Mouse (Mus musculus) right cerebral cortex, postnatal 14 days (tissue): ENCODE measurements at regions not wholly inside any gene's neighbourhood (a gene's known extent, or its start where the extent isn't known, plus 50 kb on each side); places are given as distances from the start of the nearest gene placed in this dataset.

Experiments
- DNase-seq: peaks from one replicate; pipeline ENCODE4 v3.0.0; 2022

- no peak for DNase-seq
These were observed 133.2 kb downstream of the Lpin1 start for GRCm38 (mm10) chr12:16477572-16477971.

GRCm38 (mm10) chr12:16474361-16475080, 136.2 kb downstream of the Lpin1 start:
- peak; percentile 25 for DNase-seq

- no peak for DNase-seq
These were observed 153.3 kb downstream of the Lpin1 start for GRCm38 (mm10) chr12:16457419-16457818.

DNA sequence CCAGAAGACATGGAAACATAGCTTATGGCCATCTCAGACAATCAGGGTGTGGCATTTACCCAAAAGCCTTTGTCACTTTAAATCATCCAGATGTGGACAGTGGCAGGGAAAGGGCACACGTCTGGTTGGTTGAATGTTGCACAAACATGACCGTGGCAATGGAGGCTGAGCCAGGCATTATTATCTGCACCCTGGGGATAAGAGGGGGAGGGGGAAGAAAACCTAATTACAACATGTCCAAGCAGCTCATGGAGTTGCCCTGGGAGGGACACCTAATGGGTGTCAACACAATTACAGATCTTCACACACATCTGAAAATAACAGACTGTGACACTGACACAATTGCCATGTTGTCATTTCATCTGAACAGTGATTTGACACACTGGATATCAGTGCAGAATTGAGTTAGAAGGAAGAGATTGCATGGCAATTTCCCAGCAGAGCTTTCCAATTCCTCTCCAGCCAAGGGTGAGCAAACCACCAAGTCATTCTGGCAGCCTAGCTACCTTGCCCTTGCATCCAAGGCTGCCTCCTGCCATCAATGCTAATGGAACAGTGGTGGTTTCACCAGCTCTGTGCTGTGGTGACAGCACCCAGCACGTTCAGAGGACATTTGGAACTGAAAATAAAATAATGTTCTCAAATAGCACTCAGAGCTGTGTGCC, 159.9 kb downstream of the Lpin1 start:
- DNase-seq, result no peak

- DNase-seq, result no peak
These were observed 172.0 kb downstream of the Lpin1 start for GRCm38 (mm10) chr12:16438717-16439116.

DNA sequence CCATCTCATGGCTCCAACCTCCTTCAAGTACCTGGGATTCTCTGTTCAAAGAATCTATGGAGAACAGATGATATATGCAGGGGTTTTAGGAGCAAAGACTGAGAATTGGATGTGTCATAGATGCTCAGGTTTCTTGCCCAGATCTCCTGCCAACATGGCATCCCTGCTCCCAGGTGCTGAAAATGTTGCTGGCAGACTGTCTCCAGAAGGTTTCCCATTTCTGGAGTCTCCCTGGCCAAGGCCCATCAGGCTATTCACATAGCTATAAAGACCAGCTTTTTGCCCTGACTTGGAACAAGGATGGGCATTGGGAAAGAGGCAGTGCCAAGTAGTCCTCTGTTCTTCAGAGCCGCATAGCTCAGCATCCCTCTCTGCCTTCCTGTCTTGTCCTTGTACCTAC, 173.8 kb downstream of the Lpin1 start:
- DNase-seq, result no peak

DNA sequence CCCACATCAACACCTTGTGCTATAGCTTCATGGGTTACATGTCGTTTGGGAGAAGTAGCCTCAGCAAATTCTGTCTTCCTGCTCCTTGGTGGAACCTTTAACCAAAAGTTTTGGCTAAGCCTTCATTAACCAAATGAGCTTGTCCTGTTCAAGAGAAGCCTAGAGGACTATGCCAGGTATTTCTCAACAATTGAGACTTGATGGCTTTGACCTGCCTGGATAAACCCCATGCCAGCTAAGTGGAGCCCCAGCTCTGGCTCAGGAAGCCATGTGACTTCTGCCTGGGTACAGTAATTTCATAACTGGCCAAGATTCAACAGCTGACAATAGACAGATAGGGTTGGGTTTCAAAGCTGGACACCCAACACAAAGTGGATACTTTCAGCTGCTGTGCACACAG, 174.5 kb downstream of the Lpin1 start:
- no peak for DNase-seq

GRCm38 (mm10) chr12:16434739-16435138, 176.0 kb downstream of the Lpin1 start:
- no peak for DNase-seq

GRCm38 (mm10) chr12:16434225-16434624, 176.5 kb downstream of the Lpin1 start:
- DNase-seq, result no peak

- no peak for DNase-seq
These were observed 184.8 kb downstream of the Lpin1 start for GRCm38 (mm10) chr12:16425980-16426379.

GRCm38 (mm10) chr12:16424526-16424925, 186.2 kb downstream of the Lpin1 start:
- DNase-seq, result no peak

- DNase-seq, result no peak
These were observed 215.0 kb downstream of the Lpin1 start for GRCm38 (mm10) chr12:16395720-16396119.

GRCm38 (mm10) chr12:16392851-16393250, 217.9 kb downstream of the Lpin1 start:
- DNase-seq, result no peak

DNA sequence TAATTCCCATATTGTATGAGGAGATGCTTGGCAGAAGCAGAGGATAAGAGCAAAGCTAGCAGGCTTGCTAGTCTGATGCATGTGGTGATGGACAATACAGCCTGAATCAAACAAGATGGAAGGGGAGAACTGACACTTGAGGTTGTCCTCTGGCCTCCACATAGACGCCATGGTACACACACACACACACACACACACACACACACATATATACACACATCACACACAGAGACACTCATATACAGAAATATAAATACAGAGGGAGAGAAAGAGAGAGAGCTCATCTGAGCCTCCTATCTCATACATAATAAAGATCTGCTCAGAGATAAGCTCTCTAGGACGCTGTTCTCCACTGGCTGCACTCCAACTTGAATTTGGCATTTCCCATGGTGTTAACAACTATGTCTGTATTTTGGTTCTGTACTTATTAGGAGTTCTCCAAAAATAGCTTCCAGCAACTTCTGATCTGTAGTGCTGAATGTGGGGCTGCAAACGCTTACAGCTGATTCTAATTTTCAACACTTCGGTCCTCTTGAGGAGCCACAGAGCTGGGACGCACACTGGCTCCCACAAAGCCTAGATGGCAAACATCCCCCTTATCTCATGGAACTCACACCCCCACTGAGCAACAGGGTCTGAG, 219.0 kb downstream of the Lpin1 start:
- peak; percentile 56 for DNase-seq

DNA sequence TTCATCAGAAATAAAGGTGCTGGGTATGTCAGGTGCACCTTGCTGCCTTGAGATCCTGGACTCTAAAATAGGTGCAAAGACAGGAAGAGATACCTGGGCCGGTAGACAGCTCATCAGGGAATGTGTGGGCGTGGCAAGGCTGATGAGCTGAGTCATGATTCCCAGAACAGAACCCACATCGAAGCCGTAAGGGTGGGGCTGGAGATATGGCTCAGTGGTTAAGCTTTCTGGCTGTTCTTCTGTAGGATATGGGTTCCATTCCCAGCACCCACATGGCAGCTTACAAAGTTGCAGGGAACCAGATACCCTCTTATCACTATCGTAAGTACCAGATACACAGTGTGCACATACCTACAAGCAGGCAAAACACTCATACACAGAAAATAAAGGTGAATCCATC, 219.6 kb downstream of the Lpin1 start:
- no peak for DNase-seq

DNA sequence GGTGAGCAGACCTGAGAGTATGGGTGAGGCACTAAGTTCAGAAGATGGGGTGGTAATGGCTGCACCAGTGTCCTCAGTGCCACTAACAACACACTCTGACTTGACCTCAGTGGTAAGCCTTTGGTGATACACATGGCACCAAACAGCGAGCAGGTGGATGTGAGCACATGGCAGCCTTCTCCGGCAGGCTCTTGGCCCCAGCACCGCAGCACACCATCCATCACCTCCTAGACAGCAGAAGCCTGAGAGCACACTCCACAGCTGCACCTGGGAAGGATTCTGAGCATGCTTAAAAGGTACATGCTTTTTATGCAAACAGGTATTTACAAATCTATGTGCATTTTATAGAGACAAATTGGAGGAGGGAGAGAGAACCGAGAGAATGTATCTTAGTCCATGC, 223.7 kb downstream of the Lpin1 start:
- no peak for DNase-seq

- DNase-seq, result no peak
These were observed 226.4 kb downstream of the Lpin1 start for GRCm38 (mm10) chr12:16384396-16384795.

GRCm38 (mm10) chr12:16383499-16383935, 227.2 kb downstream of the Lpin1 start:
- DNase-seq, result no peak

DNA sequence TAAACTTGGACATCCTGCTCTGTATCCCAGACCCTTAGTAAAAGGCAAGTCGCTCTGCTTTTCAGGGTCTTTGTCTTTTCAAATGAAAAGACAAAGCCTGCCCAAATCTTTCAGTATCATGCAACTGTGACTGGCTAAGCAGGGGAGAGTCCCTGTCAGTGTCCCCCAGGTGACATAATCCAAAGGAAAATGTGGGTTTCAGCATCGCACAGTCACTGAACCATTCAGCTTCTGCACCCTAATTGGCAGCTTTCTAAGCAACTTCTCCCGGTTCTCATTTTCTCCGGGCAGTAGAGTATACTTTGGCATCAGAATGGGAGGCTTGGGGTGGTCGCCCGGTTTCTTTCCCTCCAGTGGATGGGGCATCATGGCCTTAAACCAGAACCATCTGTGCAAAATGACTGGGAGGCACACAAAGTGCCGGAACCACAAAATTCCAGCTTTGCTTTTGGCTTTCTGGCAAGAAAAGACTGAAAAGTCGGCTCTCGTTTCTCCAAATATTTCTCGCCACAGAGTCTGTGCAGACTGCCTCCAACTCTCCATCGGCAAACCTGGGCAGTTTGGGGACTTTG, 228.3 kb downstream of the Lpin1 start:
- DNase-seq, result no peak

- no peak for DNase-seq
These were observed 229.7 kb downstream of the Lpin1 start for GRCm38 (mm10) chr12:16381026-16381425.

DNA sequence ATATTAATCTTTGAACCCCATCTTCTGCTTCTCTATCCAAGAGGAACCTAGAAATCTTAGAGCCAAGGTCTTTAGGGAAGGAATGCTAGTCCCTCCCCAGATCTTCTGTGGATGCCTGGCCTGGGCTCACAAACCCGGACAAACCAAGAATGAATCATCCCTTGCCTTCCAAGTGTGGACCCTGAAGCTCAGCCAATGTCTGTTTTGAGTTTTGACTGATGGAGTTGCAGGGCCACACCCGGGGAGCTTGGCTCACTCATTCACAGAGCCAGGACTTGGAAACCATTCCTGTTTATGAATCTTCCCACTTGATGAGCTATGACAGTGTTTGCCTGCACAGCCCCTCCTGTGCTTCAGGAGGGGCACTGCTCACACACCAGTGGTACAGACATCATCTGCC, 230.4 kb downstream of the Lpin1 start:
- DNase-seq, result no peak

DNA sequence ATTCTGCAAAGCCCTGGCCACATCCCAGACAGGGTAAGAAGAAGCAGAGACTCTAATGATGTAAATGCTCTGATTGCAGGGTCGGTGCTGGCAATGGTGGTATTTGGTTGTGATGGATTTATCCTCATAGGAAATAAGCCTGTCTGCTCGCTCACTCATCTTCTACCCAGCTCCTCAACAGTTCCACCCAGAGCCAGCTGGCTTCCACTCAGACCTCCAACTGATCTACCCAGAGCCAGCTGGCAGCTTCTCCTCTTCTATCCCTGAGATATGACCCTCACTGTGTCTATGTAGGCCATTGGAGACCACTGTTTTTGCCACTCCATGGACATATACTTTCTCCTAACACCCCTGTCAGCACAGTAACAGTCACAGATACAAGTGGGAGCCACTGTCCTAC, 231.4 kb downstream of the Lpin1 start:
- no peak for DNase-seq

DNA sequence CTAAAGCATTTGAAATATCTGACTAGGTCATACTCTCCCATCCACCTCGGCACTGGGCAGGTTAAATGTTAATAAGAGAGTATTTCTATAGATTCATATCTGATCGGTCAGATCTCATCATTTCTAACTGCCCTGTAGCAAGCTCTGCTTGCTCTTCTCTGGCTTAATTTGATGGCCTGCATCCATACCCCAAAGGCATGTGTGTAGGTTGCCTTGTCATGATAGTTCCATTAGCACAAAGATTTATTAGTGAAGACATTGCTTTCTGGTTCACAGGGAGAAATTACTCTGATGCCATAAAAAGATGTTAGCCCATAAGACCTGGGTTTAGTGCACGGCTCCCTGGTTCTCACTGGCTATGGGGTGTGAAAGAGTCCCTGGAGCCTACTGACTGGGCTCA, 232.3 kb downstream of the Lpin1 start:
- DNase-seq, result no peak
